Mouse (Mus musculus): Measurements from ENCODE around the gene Fam171a1.

- TF ChIP-seq CTCF (IDR thresholded peaks at IDR 0.05; ENCODE audit: low read depth) (no peak), EP300 (IDR thresholded peaks at IDR 0.05; ENCODE audit: low read depth) (no peak)
Measured at GRCm38 (mm10) chr2:3176751-3177150, 62.7 kb downstream of the Fam171a1 start.

All from liver, embryonic 14.5 days (tissue).